Comparison of ENCODE assay signal across 12 mouse cellular contexts in the genomic region with DNA sequence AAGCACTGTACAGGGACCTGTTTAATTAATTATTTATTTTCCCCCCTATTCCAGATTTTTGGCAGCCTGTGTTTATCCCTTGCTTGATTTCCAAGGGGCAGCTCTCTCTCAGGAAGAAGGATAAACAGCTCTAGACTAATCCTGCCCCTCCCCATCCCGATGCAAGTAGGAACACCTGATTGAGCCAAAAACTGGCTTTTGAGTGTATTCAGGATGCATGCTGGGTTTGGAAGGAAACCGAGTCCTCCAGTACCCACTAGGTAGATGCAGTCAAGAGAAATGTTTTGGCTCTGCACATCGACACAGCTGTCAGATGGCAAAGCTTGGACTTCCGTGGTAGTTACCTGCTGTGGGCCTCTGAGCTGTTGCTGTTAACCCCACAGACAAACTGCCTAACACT. TPM values are rescaled to one million over a fixed set of nuclear protein-coding genes. Genes with fewer than 3 reads are reported as not detected.
DNase-seq lines count a peak whose midpoint lies in the region; ATAC-seq and TF ChIP-seq lines count a peak whose summit lies in the region.
"Had no signal": no experiment of that assay in that cellular context is flagged by ENCODE, and none has a peak within 500 bp of the region (broad histone marks: within the 10 kb centered on the region; RNA-seq: fewer than 3 reads in every experiment).

No protein-coding gene starts in this region.

- DNase-seq in heart, adult 9 months (ENCODE audit: low spot score in 2 of 2): no peak
- no peak for DNase-seq in embryonic facial prominence, embryonic 10.5 days (ENCODE audit: low spot score)
- DNase-seq in forebrain, postnatal 0 days: peak; percentile 38
- DNase-seq in layer of hippocampus, adult 9-10 months (ENCODE audit: low spot score): no peak
- no peak for DNase-seq in gastrocnemius, postnatal 25 days
- no peak for DNase-seq in lung, adult 2 months
- DNase-seq: kidney, postnatal 14 days; right cerebral cortex, adult 18-20 months; thymus, adult 2 months had no signal

- no peak overlapping the region for H3K9ac ChIP-seq in heart, embryonic 16.5 days (ENCODE audit: low read length)
- peak overlapping the region; percentile 92 for H3K9ac ChIP-seq in forebrain, postnatal 0 days
- peak overlapping the region; percentile 4; the same call in 1 of the 2 replicates for H3K9ac ChIP-seq in midbrain, embryonic 12.5 days (replicated peaks)
- H3K9ac ChIP-seq: liver, embryonic 14.5 days had no signal

- peaks cover 33% of the 10 kb centered on the region for H3K27me3 ChIP-seq in heart, embryonic 16.5 days (ENCODE audit: control insufficient read depth, insufficient read depth, low read length)
- H3K27me3 ChIP-seq in embryonic facial prominence, embryonic 10.5 days (replicated peaks; ENCODE audit: low read depth, poor library complexity, severe bottlenecking): peaks cover 76% of the 10 kb centered on the region
- no peaks in the 10 kb centered on the region; the same call in 1 of the 2 replicates for H3K27me3 ChIP-seq in forebrain, postnatal 0 days (ENCODE audit: insufficient read depth, low read length)
- H3K27me3 ChIP-seq in midbrain, embryonic 12.5 days: peaks cover 42% of the 10 kb centered on the region

- ATAC-seq in heart, embryonic 16.5 days (replicated peaks; ENCODE audit: extremely low read depth, insufficient read depth, low FRiP score): no peak
- ATAC-seq in forebrain, postnatal 0 days: no peak
- no peak for ATAC-seq in midbrain, embryonic 12.5 days (ENCODE audit: low FRiP score, low read depth)

- no peaks in the 10 kb centered on the region for H3K9me3 ChIP-seq in heart, embryonic 16.5 days (replicated peaks; ENCODE audit: control insufficient read depth, low read length)
- H3K9me3 ChIP-seq in embryonic facial prominence, embryonic 10.5 days: no peaks in the 10 kb centered on the region
- H3K9me3 ChIP-seq in forebrain, postnatal 0 days (ENCODE audit: low read length): no peaks in the 10 kb centered on the region
- H3K9me3 ChIP-seq in midbrain, embryonic 12.5 days: no peaks in the 10 kb centered on the region

- peak overlapping the region; percentile 100 for H3K4me2 ChIP-seq in heart, embryonic 16.5 days (ENCODE audit: low read depth, low read length)
- peak overlapping the region; percentile 83 for H3K4me2 ChIP-seq in forebrain, postnatal 0 days (ENCODE audit: low read depth)
- H3K4me2 ChIP-seq in midbrain, embryonic 12.5 days (replicated peaks): peak overlapping the region; percentile 86

- H3K4me3 ChIP-seq in heart, embryonic 16.5 days (ENCODE audit: low read length): peak overlapping the region; percentile 12; the same call in 1 of the 2 replicates
- H3K4me3 ChIP-seq in embryonic facial prominence, embryonic 10.5 days: peak overlapping the region; percentile 71
- peak overlapping the region; percentile 93 for H3K4me3 ChIP-seq in forebrain, postnatal 0 days (ENCODE audit: low read depth, low read length)
- peak overlapping the region; percentile 82 for H3K4me3 ChIP-seq in midbrain, embryonic 12.5 days
- H3K4me3 ChIP-seq in lung, adult 2 months (replicated peaks; ENCODE audit: extremely low read depth, low read depth, low read length): no peak overlapping the region

- H3K4me1 ChIP-seq in heart, embryonic 16.5 days (ENCODE audit: control insufficient read depth, insufficient read depth, low read length): peaks cover 16% of the 10 kb centered on the region
- H3K4me1 ChIP-seq in embryonic facial prominence, embryonic 10.5 days: peaks cover 61% of the 10 kb centered on the region
- peaks cover 13% of the 10 kb centered on the region; the same call in 1 of the 2 replicates for H3K4me1 ChIP-seq in forebrain, postnatal 0 days (ENCODE audit: insufficient read depth)
- H3K4me1 ChIP-seq in midbrain, embryonic 12.5 days: peaks cover 54% of the 10 kb centered on the region
- H3K4me1 ChIP-seq in lung, adult 2 months (ENCODE audit: control insufficient read depth, insufficient read depth, low read length): no peaks in the 10 kb centered on the region; the same call in 1 of the 2 replicates

- no peaks in the 10 kb centered on the region for H3K36me3 ChIP-seq in heart, embryonic 16.5 days (ENCODE audit: control insufficient read depth, insufficient read depth)
- no peaks in the 10 kb centered on the region for H3K36me3 ChIP-seq in embryonic facial prominence, embryonic 10.5 days (replicated peaks)
- no peaks in the 10 kb centered on the region for H3K36me3 ChIP-seq in forebrain, postnatal 0 days (ENCODE audit: insufficient read depth)
- H3K36me3 ChIP-seq in midbrain, embryonic 12.5 days: no peaks in the 10 kb centered on the region

- WGBS in heart, embryonic 16.5 days: 23% methylated on average over 4 of the region's 4 CpGs
- 6% methylated on average over 4 of the region's 4 CpGs for WGBS in embryonic facial prominence, embryonic 10.5 days
- 3% methylated on average over 4 of the region's 4 CpGs for WGBS in forebrain, postnatal 0 days
- under 1% methylated on average over 4 of the region's 4 CpGs for WGBS in midbrain, embryonic 12.5 days
- WGBS in lung, adult 2 months: 52% methylated on average over 4 of the region's 4 CpGs

- no peak for TF ChIP-seq CTCF in forebrain, postnatal 0 days (IDR thresholded peaks at IDR 0.05; ENCODE audit: low read depth)
- TF ChIP-seq CTCF in lung, adult 2 months (IDR thresholded peaks at IDR 0.05; ENCODE audit: insufficient read depth, low read length): no peak

- no peak overlapping the region for H3K27ac ChIP-seq in heart, embryonic 16.5 days (ENCODE audit: low read length)
- H3K27ac ChIP-seq in embryonic facial prominence, embryonic 10.5 days (replicated peaks): no peak overlapping the region
- H3K27ac ChIP-seq in forebrain, postnatal 0 days (ENCODE audit: low read depth, low read length): no peak overlapping the region
- H3K27ac ChIP-seq in midbrain, embryonic 12.5 days (replicated peaks): no peak overlapping the region
- H3K27ac ChIP-seq: liver, embryonic 14.5 days had no signal

- TF ChIP-seq POLR2A in lung, adult 2 months (IDR thresholded peaks at IDR 0.05; ENCODE audit: borderline replicate concordance, extremely low read depth, low read depth, low read length): no peak

RNA-seq across cellular contexts. Expression of gene Plxnc1, which starts 3.1 kb away (rescaled TPM):
- polyA plus RNA-seq in heart, embryonic 16.5 days (2015; fragmentation: Nextera tagmentation; extraction: Ambion mirVana): 2.0 TPM in 2 replicates
- 1.1 and 1.3 TPM in 2 replicates for polyA plus RNA-seq in embryonic facial prominence, embryonic 10.5 days (2016; fragmentation: Nextera tagmentation; extraction: Ambion mirVana)
- 47.9 and 70.2 TPM in 2 replicates for total RNA-seq in forebrain, postnatal 0 days (2014; rRNA removed)
- 5.8 and 11.5 TPM in 2 replicates for polyA plus RNA-seq in forebrain, postnatal 0 days (2015; fragmentation: Nextera tagmentation; extraction: Ambion mirVana)
- 6.8 and 7.0 TPM in 2 replicates for polyA plus RNA-seq in midbrain, embryonic 12.5 days (2016; fragmentation: Nextera tagmentation; extraction: Ambion mirVana)
- total RNA-seq in gastrocnemius, postnatal 25 days (2021): under 1 TPM; 0.61 to 0.75 TPM
- 4.6 and 5.4 TPM in 2 replicates for polyA plus RNA-seq in lung, adult 2 months (2012; rRNA removed)
